Mouse (Mus musculus) heart, postnatal 0 days (tissue): ENCODE measurements around the gene Raly. TPM values are rescaled to one million over a fixed set of nuclear protein-coding genes. Genes with fewer than 3 reads are reported as not detected.
A peak's percentile ranks its signal among the peaks of the same experiment; 100 is the strongest.
"Not testable (repeated sequence)": the region's sequence is repeated elsewhere in the genome, so short reads cannot be mapped to it uniquely, and the experiment has no call there.

Experiments
- ATAC-seq: fragments of 200-750 bp; cut with Nextera tagmentation; 2 replicates; pipeline ENCODE4 v1.8.0; 2017; ENCODE audit warnings: low read depth, moderate number of reproducible peaks, moderate library complexity; ENCODE audit not compliant: insufficient read depth
- DNase-seq: peaks from one replicate; pipeline ENCODE4 v3.0.0-alpha.2; 2016; ENCODE audit warnings: low spot score
- H3K27ac ChIP-seq: fragments of 300-500 bp; sonication (generic); 2 replicates; pipeline ENCODE4 v1.5.1; 2014; ENCODE audit warnings: low read depth, mild to moderate bottlenecking
- H3K27me3 ChIP-seq: fragments of 300-500 bp; sonication (generic); 2 replicates; pipeline ENCODE4 v1.6.1; 2014; ENCODE audit warnings: low read length, mixed read lengths; ENCODE audit not compliant: control insufficient read depth, insufficient read depth
- H3K36me3 ChIP-seq: fragments of 300-500 bp; sonication (generic); replicated peaks from 2 replicates; pipeline ENCODE4 v1.6.1; 2014; ENCODE audit warnings: low read length, mixed read lengths; ENCODE audit not compliant: control insufficient read depth, insufficient read depth
- H3K4me1 ChIP-seq: fragments of 300-500 bp; sonication (generic); 2 replicates; pipeline ENCODE4 v1.6.1; 2014; ENCODE audit warnings: antibody characterized with exemption; ENCODE audit not compliant: control insufficient read depth, insufficient read depth
- H3K4me2 ChIP-seq: fragments of 300-500 bp; sonication (generic); 2 replicates; pipeline ENCODE4 v1.6.1; 2014; ENCODE audit warnings: low read depth, mild to moderate bottlenecking, low read length, moderate library complexity
- H3K4me3 ChIP-seq: fragments of 300-500 bp; sonication (generic); 2 replicates; pipeline ENCODE4 v1.5.1; 2014; ENCODE audit warnings: low read depth, low read length
- H3K9ac ChIP-seq: fragments of 300-500 bp; sonication (generic); replicated peaks from 2 replicates; pipeline ENCODE4 v1.6.1; 2014; ENCODE audit warnings: low read depth, low read length, mixed read lengths
- H3K9me3 ChIP-seq: fragments of 300-500 bp; sonication (generic); replicated peaks from 2 replicates; pipeline ENCODE4 v1.6.1; 2016; ENCODE audit warnings: low read length; ENCODE audit not compliant: control insufficient read depth
- CTCF ChIP-seq: IDR thresholded peaks from 2 replicates; pipeline ENCODE4 v1.5.1; 2016; ENCODE audit warnings: antibody characterized with exemption, control low read depth, low read depth
- EP300 ChIP-seq: IDR thresholded peaks from 2 replicates; pipeline ENCODE4 v1.6.1; 2016; ENCODE audit warnings: antibody characterized with exemption, low read depth
- WGBS: fragments of 180-500 bp; shearing (Covaris S2); extraction: QIAGEN DNeasy Blood & Tissue Kit; methylation state at CpG from one replicate; pipeline ENCODE4 v1.1.7; 2014; 5-methylcytosine and 5-hydroxymethylcytosine counted together
- polyA plus RNA-seq: library from polyadenylated mRNA; unstranded; fragments of >200 nt; fragmentation: Nextera tagmentation; extraction: Ambion mirVana; gene quantifications from 2 replicates; pipeline ENCODE4 v1.2.1, GENCODE M21; 2015
- total RNA-seq: library from RNA; depleted of rRNA; stranded (reverse); fragments of >200 nt; gene quantifications from 2 replicates; pipeline ENCODE4 v1.2.3, GENCODE M21; 2014; ENCODE audit warnings: low replicate concordance; rRNA removed

The Raly gene
- total and polyA plus RNA-seq, 2 experiments from 2014 or later: 21.7 to 266 TPM

DNA sequence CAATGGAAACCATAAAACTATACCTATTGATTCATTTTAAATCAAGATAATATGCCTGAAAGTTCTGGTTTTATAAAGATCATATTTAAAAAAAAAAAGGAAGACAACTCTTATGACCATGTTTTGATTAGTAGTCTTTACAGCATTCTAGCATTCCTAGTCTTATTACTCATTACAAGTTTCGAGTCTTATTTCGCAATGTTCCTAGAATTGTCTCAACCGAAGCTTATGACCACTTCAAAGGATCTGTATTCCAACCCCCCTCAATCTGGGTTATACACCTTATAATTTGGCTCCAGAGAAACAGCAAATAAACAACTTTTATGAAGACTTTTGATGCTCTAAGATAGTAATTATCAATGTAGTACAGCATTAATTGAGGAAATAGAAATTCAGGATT lies 111.2 kb downstream of the Raly start:
- Histone ChIP-seq H3K4me3 (no peak overlapping the region), H3K27me3 (no peaks in the 10 kb centered on the region), H3K4me2 (no peak overlapping the region), H3K4me1 (no peaks in the 10 kb centered on the region), H3K9ac (no peak overlapping the region), H3K27ac (no peak overlapping the region), H3K36me3 (no peaks in the 10 kb centered on the region), H3K9me3 (no peaks in the 10 kb centered on the region)
- no peak for TF ChIP-seq CTCF
- no peak for TF ChIP-seq EP300
- 78% methylated on average over 3 of the region's 3 CpGs for WGBS
- DNase-seq (no peak), ATAC-seq (no peak)

DNA sequence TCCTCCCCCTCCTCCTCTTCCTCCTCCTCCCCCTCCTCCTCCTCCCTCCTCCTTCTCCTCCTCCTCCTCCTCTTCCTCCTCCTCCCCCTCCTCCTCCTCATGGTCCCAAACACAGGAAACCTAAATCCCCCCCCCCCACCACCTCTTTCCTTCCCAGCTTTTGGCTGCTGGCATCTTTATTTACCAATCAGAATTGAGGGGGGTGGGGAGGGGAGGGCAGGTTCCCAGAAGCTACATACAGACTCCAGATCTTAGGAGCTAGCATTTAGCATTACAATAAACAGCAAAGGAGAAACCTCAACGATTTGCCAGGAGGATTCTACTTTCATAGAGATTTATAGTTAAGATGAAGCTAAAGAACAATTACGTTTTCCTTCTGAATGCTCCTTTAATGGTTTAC lies 114.9 kb downstream of the Raly start:
- H3K27me3 ChIP-seq: no peaks in the 10 kb centered on the region
- no peak for TF ChIP-seq CTCF
- TF ChIP-seq EP300: no peak
- no peak overlapping the region for H3K4me3 ChIP-seq
- H3K9ac ChIP-seq: no peak overlapping the region
- H3K9me3 ChIP-seq: no peaks in the 10 kb centered on the region
- WGBS: 53% methylated on average over 2 of the region's 2 CpGs
- DNase-seq (no peak), ATAC-seq (no peak)
- no peak overlapping the region for H3K4me2 ChIP-seq
- no peak overlapping the region for H3K27ac ChIP-seq
- no peaks in the 10 kb centered on the region for H3K4me1 ChIP-seq
- H3K36me3 ChIP-seq: no peaks in the 10 kb centered on the region

DNA sequence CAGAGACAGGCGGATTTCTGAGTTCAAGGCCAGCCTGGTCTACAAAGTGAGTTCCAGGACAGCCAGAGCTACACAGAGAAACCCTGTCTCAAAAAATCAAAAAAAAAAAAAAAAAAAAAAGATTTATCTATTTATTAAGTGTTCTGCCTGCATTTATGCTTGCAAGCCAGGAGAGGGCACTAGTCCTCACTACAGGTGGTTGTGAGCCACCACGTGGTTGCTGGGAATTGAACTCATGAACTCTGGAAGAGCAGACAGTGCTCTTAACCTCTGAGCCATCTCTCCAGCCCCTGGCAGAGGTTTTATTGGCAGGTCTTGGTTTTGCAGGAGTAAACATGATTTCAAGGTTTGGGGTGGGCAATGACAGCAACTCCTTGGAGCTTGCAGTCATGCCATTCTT lies 117.3 kb downstream of the Raly start:
- H3K4me2 ChIP-seq, ATAC-seq, H3K27ac ChIP-seq, H3K4me3 ChIP-seq, DNase-seq, H3K36me3 ChIP-seq, H3K4me1 ChIP-seq, H3K9ac ChIP-seq, H3K9me3 ChIP-seq, H3K27me3 ChIP-seq: not testable (repeated sequence)
- TF ChIP-seq CTCF: 0 out of 2 replicates have a peak, but pooled peaks have one; percentile 10
- WGBS: 7% methylated on average over 1 of the region's 2 CpGs

DNA sequence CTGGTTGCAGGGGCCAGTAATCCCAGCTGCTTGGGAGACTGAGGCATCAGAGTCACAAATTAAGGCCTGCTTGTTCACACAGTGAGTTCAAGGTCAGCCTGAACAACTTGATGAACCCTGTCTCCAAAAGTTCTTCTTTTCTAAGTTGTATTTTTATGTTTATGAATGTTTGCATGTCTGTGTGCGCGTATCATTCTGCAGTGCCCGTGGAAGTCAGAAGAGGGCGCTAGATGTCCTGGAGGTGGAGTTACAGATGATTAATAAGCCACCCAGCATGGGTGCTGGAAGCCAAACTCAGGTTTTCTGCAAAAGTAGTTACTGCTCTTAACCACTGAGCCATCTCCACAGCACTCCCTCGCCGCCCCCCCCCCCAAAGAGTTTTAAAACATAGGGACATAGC lies 118.9 kb downstream of the Raly start:
- no peaks in the 10 kb centered on the region for H3K36me3 ChIP-seq
- no peaks in the 10 kb centered on the region for H3K9me3 ChIP-seq
- no peaks in the 10 kb centered on the region for H3K27me3 ChIP-seq
- no peak for TF ChIP-seq CTCF
- TF ChIP-seq EP300: no peak
- H3K4me1 ChIP-seq: no peaks in the 10 kb centered on the region
- no peak overlapping the region for H3K4me2 ChIP-seq
- DNase-seq (no peak), ATAC-seq (no peak)
- H3K27ac ChIP-seq: no peak overlapping the region
- H3K9ac ChIP-seq: no peak overlapping the region
- 77% methylated on average over 6 of the region's 6 CpGs for WGBS
- no peak overlapping the region for H3K4me3 ChIP-seq

DNA sequence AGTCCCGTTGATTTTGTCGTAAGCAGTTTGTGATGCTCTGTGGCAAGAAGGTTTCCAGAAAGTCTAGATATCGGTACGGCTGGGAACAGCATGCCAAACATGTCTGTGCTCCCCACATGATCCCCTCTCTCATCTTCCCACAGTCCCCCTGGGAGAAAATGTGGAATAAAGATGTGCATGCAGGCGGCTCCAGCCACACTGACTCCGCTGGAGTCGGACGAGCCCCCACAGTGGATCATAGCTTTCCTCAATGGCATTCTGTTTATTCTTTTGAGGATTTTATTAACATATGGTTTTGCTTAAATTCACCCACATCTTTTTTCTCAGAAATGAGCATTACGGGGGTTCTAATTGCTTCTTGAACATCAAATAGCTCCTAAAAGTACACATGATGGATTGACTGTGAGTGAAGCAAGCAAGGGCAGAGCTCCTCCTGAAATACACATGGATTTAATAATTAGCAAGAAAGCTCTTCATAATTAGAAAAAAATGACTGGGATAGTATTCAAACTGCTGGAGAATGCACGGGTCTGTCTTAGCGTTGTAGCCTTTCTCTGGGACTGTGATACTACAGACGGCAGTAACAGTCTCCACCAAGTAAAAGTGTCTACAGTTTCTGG lies 125.1 kb downstream of the Raly start:
- no peak for DNase-seq
- H3K36me3 ChIP-seq: no peaks in the 10 kb centered on the region
- TF ChIP-seq CTCF (no peak), EP300 (no peak)
- H3K4me1 ChIP-seq: no peaks in the 10 kb centered on the region
- ATAC-seq: no peak
- H3K9me3 ChIP-seq: no peaks in the 10 kb centered on the region
- no peaks in the 10 kb centered on the region for H3K27me3 ChIP-seq
- no peak overlapping the region for H3K27ac ChIP-seq
- no peak overlapping the region for H3K4me2 ChIP-seq
- WGBS: 76% methylated on average over 12 of the region's 12 CpGs
- no peak overlapping the region for H3K4me3 ChIP-seq
- no peak overlapping the region for H3K9ac ChIP-seq

DNA sequence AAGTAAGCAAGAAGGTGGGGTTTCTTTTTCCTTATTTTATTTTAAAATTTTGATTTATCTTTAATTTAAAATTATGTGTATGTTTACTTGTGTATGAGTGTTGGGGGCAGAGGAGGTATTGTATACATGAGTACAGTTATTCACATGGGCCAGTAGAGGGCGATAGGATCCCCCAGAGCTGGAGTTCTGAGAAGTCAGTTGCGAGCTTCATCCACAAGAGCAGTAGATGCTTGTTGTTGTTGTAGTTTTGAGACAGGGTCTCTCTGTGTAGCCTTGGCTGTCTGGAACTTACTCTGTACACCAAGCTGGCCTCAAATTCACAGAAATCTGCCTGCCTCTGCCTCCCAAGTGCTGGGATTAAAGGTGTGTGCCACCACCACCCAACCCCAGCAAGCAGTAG lies 125.7 kb downstream of the Raly start:
- TF ChIP-seq CTCF (peak; percentile 52), EP300 (no peak)
- 18% methylated on average over 2 of the region's 2 CpGs for WGBS
- no peak overlapping the region for H3K4me2 ChIP-seq
- H3K9me3 ChIP-seq: no peaks in the 10 kb centered on the region
- no peaks in the 10 kb centered on the region for H3K36me3 ChIP-seq
- ATAC-seq (no peak), DNase-seq (peak; percentile 47)
- no peak overlapping the region for H3K9ac ChIP-seq
- no peak overlapping the region for H3K4me3 ChIP-seq
- no peaks in the 10 kb centered on the region for H3K27me3 ChIP-seq
- H3K27ac ChIP-seq: no peak overlapping the region
- no peaks in the 10 kb centered on the region for H3K4me1 ChIP-seq

Other genes starting within 250 kb of the Raly start
- gene 1700003F12Rik, start 244.0 kb upstream of the Raly start, total RNA-seq: 2.0 TPM in 1 of 2 replicates, not detected in the other
- 0.70 and 1.1 TPM in 2 replicates for gene 1700003F12Rik, start 244.0 kb upstream of the Raly start, polyA plus RNA-seq
- 0.23 TPM in 1 of 2 replicates, not detected in the other for gene Actl10, start 239.3 kb upstream of the Raly start, total RNA-seq
- gene Actl10, start 239.3 kb upstream of the Raly start, polyA plus RNA-seq: not detected in 2 replicates
- 2.8 and 3.9 TPM in 2 replicates for gene Necab3, start 232.2 kb upstream of the Raly start, total RNA-seq
- gene Necab3, start 232.2 kb upstream of the Raly start, polyA plus RNA-seq: 1.3 and 2.0 TPM in 2 replicates
- gene E2f1, start 221.2 kb upstream of the Raly start, total RNA-seq: 8.4 and 11.0 TPM in 2 replicates
- 6.1 and 6.4 TPM in 2 replicates for gene E2f1, start 221.2 kb upstream of the Raly start, polyA plus RNA-seq
- gene Pxmp4, start 187.4 kb upstream of the Raly start, total RNA-seq: 29.4 and 97.5 TPM in 2 replicates
- gene Pxmp4, start 187.4 kb upstream of the Raly start, polyA plus RNA-seq: 40.0 and 42.7 TPM in 2 replicates
- gene Zfp341, start 177.8 kb upstream of the Raly start, total RNA-seq: 1.1 and 4.4 TPM in 2 replicates
- 0.40 and 0.54 TPM in 2 replicates for gene Zfp341, start 177.8 kb upstream of the Raly start, polyA plus RNA-seq
- not detected in 2 replicates for gene 4930519P11Rik, start 177.7 kb upstream of the Raly start, total RNA-seq
- gene 4930519P11Rik, start 177.7 kb upstream of the Raly start, polyA plus RNA-seq: not detected in 2 replicates
- gene Chmp4b, start 139.4 kb upstream of the Raly start, total RNA-seq: 75.6 and 80.7 TPM in 2 replicates
- gene Chmp4b, start 139.4 kb upstream of the Raly start, polyA plus RNA-seq: 20.1 and 23.5 TPM in 2 replicates
- gene Gm14214, start 21.1 kb upstream of the Raly start, total RNA-seq: not detected in 2 replicates
- gene Gm14214, start 21.1 kb upstream of the Raly start, polyA plus RNA-seq: not detected in 2 replicates
- not detected in 2 replicates for gene a, start 306 bp downstream of the Raly start, total RNA-seq
- gene a, start 306 bp downstream of the Raly start, polyA plus RNA-seq: not detected in 2 replicates
- 27.3 and 35.8 TPM in 2 replicates for gene Eif2s2, start 101.8 kb downstream of the Raly start, total RNA-seq
- gene Eif2s2, start 101.8 kb downstream of the Raly start, polyA plus RNA-seq: 68.6 and 72.0 TPM in 2 replicates
- gene Gm14226, start 227.2 kb downstream of the Raly start, total RNA-seq: 0.39 TPM in 1 of 2 replicates, not detected in the other
- gene Gm14226, start 227.2 kb downstream of the Raly start, polyA plus RNA-seq: 0.18 and 0.22 TPM in 2 replicates